Mouse (Mus musculus) layer of hippocampus, postnatal 10 days (tissue): ENCODE data around the gene Pdik1l. TPM values are rescaled to one million over a fixed set of nuclear protein-coding genes. Genes with fewer than 3 reads are reported as not detected.

ENCODE experiments used
- DNase-seq, 2 experiments: peaks; one replicate each; pipeline ENCODE4 v3.0.0; 2021; ENCODE audit warnings: low spot score in 2 of 2
- total RNA-seq, 2 experiments: library from RNA; stranded (reverse); gene quantifications; 2 replicates each; pipeline ENCODE4 v1.2.3; 2021

Pdik1l gene
- total RNA-seq, 2 experiments from 2014 or later: 18.6 to 24.4 TPM

GRCm38 (mm10) chr4:134243516-134244250 is 44.0 kb downstream of the Pdik1l start, which contains the start of gene E130218I03Rik:
TSS of gene E130218I03Rik (plus strand) at chr4:134243662.
- DNase-seq: no peak

DNA sequence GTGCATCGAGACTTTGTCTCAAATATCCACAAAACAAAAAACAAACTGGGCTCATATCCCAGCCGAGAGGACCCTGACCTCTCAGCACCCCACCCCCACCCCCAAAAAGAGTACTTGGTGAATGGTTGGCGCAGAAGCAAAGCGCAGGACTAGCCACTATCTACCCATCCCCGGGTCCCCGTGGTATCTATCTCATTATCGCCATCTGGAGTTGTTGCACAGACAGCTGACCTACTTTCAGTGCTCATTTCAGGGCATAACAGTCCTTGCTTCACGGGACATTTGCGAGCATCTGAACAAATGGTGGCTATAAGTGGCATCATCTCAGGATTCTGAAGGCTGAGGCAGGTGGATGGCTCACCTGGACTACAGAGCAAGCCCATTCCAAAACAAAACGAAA is 49.0 kb downstream of the Pdik1l start:
- no peak for DNase-seq

- DNase-seq: peak; percentile 46 to 60
Measured at GRCm38 (mm10) chr4:134238279-134238651, 49.4 kb downstream of the Pdik1l start, which contains the start of gene Cnksr1. TSS of gene Cnksr1 (minus strand) at chr4:134238399.

DNA sequence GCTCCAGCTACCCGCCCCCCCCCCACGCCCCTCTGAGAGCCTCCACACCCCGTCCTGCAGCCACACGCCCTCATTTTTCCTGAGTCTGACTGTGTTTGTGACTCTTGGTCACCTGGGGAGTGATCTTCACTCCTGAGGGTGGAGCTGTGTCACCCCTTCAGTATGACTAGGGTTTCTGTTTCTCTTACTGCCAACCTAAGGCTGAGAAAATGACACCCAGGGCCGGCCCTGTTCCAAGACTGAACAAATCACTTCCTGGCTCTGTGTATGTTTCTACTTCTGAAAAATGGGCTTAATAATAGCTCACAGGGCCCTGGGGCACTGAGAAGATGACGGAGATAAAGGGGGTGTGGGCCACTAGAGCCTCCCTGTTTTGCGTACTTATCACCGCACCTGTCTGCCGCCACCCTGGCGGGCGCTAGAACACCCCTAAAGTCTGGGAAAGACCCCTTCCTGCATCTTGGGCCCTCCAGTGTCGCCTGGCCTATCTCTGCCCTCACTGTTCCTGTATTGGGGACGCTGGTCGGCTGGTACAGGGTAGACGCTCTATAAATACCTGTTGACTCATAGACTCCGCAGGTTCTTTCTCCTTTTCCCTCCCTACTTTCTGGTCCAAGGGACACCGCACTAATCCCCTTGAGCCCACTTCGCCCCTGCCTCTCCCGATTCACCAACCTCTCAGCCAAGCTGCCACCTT is 50.0 kb downstream of the Pdik1l start:
- DNase-seq: no peak

GRCm38 (mm10) chr4:134234876-134235275 is 52.8 kb downstream of the Pdik1l start:
- DNase-seq: no peak

DNA sequence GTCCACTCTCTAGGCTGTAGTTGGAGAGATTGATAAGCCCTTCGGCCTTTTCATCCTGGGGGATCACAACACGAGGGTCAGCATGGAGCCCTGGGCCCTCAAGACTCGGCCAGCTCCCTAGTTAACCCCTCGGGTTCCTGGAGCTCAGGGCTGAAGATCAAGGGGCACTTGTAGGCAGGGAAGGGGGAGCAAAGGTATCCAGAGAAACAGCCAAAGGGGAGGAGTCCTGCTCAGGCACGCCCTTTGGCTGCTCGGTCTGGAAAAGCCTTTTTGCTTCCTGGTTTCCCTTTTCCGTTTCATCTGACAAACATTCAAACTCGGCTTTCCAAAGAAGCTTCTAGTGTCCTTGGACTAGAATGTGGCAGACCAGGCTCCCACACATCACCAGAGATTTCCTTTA is 57.3 kb downstream of the Pdik1l start:
- DNase-seq: no peak

GRCm38 (mm10) chr4:134227194-134227593 is 60.5 kb downstream of the Pdik1l start, which contains the start of gene Catsper4:
TSS of gene Catsper4 (minus strand) at chr4:134227383.
- peak; percentile 16 to 22 for DNase-seq

Other genes with a start within 250 kb of the Pdik1l start
- not detected for gene Zfp683, start 234.1 kb downstream of the Pdik1l start, total RNA-seq
- 1 to 10 TPM; 2.1 to 2.7 TPM for gene Crybg2, start 227.1 kb downstream of the Pdik1l start, total RNA-seq
- 1 to 10 TPM; 1.2 to 2.4 TPM for gene Cd52, start 192.8 kb downstream of the Pdik1l start, total RNA-seq
- 10 to 100 TPM; 19.5 to 23.2 TPM for gene Ubxn11, start 185.3 kb downstream of the Pdik1l start, total RNA-seq
- gene Sh3bgrl3, start 159.1 kb downstream of the Pdik1l start, total RNA-seq: 100 to 1,000 TPM; 292 to 301 TPM
- gene Cep85, start 100.8 kb downstream of the Pdik1l start, total RNA-seq: 10 to 100 TPM; 11.8 to 16.0 TPM
- not detected for gene Gm7534, start 84.9 kb downstream of the Pdik1l start, total RNA-seq
- under 1 TPM in 1 of 2 experiments, not detected in 1; 0.43 TPM for gene Catsper4, start 60.5 kb downstream of the Pdik1l start, total RNA-seq
- under 1 TPM in 1 of 2 experiments, not detected in 1; 0.16 TPM for gene Cnksr1, start 49.5 kb downstream of the Pdik1l start, total RNA-seq
- gene E130218I03Rik, start 44.2 kb downstream of the Pdik1l start, total RNA-seq: not detected
- 10 to 100 TPM; 11.1 to 12.5 TPM for gene Zfp593, start 42.3 kb downstream of the Pdik1l start, total RNA-seq
- not detected for gene Gm30191, start 41.0 kb downstream of the Pdik1l start, total RNA-seq
- 1 to 10 TPM; 2.6 to 3.5 TPM for gene Grrp1, start 33.8 kb downstream of the Pdik1l start, total RNA-seq
- gene Trim63, start 27.2 kb upstream of the Pdik1l start, total RNA-seq: under 1 TPM; 0.25 to 0.71 TPM
- gene Slc30a2, start 55.3 kb upstream of the Pdik1l start, total RNA-seq: not detected
- gene Extl1, start 96.0 kb upstream of the Pdik1l start, total RNA-seq: 10 to 100 TPM; 26.2 to 27.5 TPM
- gene Pafah2, start 108.4 kb upstream of the Pdik1l start, total RNA-seq: 10 to 100 TPM; 11.5 to 13.1 TPM
- 1,000 to 10,000 TPM; 1,050 to 1,137 TPM for gene Stmn1, start 180.4 kb upstream of the Pdik1l start, total RNA-seq
- 10 to 100 TPM; 50.0 to 51.9 TPM for gene Paqr7, start 208.8 kb upstream of the Pdik1l start, total RNA-seq
- gene Aunip, start 223.1 kb upstream of the Pdik1l start, total RNA-seq: under 1 TPM; 0.48 to 0.78 TPM
- gene Mtfr1l, start 247.5 kb upstream of the Pdik1l start, total RNA-seq: 10 to 100 TPM; 82.0 to 86.7 TPM